ENCODE assay signal across 8 mouse cellular contexts in genomic region chr10:80431570-80432386, GRCm38 (mm10). TPM values are rescaled to one million over a fixed set of nuclear protein-coding genes. Genes with fewer than 3 reads are reported as not detected.
DNase-seq lines count a peak whose midpoint lies in the region; ATAC-seq lines count a peak whose summit lies in the region.

No protein-coding gene starts in this region.

- DNase-seq in cerebellum, adult 9-11 months: peak; percentile 66
- DNase-seq in cerebellum, postnatal 14 days: no peak
- DNase-seq in A20 (ENCODE audit: low read depth, low spot score): peak; percentile 78
- DNase-seq in forebrain, embryonic 11.5 days (ENCODE audit: low spot score): no peak
- DNase-seq in gastrocnemius, postnatal 10 days: no peak

- no peak for ATAC-seq in forebrain, embryonic 11.5 days (replicated peaks; ENCODE audit: low FRiP score)
- no peak for ATAC-seq in limb, embryonic 13.5 days (ENCODE audit: low FRiP score, low read depth)
- ATAC-seq in stomach, embryonic 15.5 days (ENCODE audit: insufficient read depth, low FRiP score, low read depth): no peak
- no peak for ATAC-seq in megakaryocyte-erythroid progenitor cell, adult 5-6 weeks (replicated peaks; ENCODE audit: low FRiP score, low TSS enrichment, poor library complexity, severe bottlenecking)

- no peaks in the 10 kb centered on the region for H3K27me3 ChIP-seq in forebrain, embryonic 11.5 days (ENCODE audit: control insufficient read depth, insufficient read depth, low read length)
- no peaks in the 10 kb centered on the region; the same call in 1 of the 2 replicates for H3K27me3 ChIP-seq in limb, embryonic 13.5 days
- no peaks in the 10 kb centered on the region for H3K27me3 ChIP-seq in stomach, embryonic 15.5 days (replicated peaks)

- H3K9ac ChIP-seq in forebrain, embryonic 11.5 days (ENCODE audit: low read length): peak overlapping the region; percentile 100
- H3K9ac ChIP-seq in limb, embryonic 13.5 days: peak overlapping the region; percentile 99
- peak overlapping the region; percentile 99 for H3K9ac ChIP-seq in stomach, embryonic 15.5 days

- peak overlapping the region; percentile 94; the same call in 1 of the 2 replicates for H3K27ac ChIP-seq in forebrain, embryonic 11.5 days (ENCODE audit: low read depth, low read length)
- peak overlapping the region; percentile 92; the same call in 1 of the 2 replicates for H3K27ac ChIP-seq in limb, embryonic 13.5 days
- peak overlapping the region; percentile 93 for H3K27ac ChIP-seq in stomach, embryonic 15.5 days

- H3K4me1 ChIP-seq in forebrain, embryonic 11.5 days (replicated peaks; ENCODE audit: control insufficient read depth, insufficient read depth, low read length): peaks cover 13% of the 10 kb centered on the region; the same call in 1 of the 2 replicates
- peaks cover 28% of the 10 kb centered on the region for H3K4me1 ChIP-seq in limb, embryonic 13.5 days
- H3K4me1 ChIP-seq in stomach, embryonic 15.5 days: peaks cover 33% of the 10 kb centered on the region

- WGBS in forebrain, embryonic 11.5 days: 25% methylated on average over 16 of the region's 16 CpGs
- 9% methylated on average over 16 of the region's 16 CpGs for WGBS in limb, embryonic 13.5 days
- WGBS in stomach, embryonic 15.5 days: 16% methylated on average over 16 of the region's 16 CpGs

- peak overlapping the region; percentile 74 for H3K4me2 ChIP-seq in forebrain, embryonic 11.5 days (ENCODE audit: low read depth, low read length, severe bottlenecking)
- peak overlapping the region; percentile 90 for H3K4me2 ChIP-seq in limb, embryonic 13.5 days (replicated peaks)
- peak overlapping the region; percentile 83 for H3K4me2 ChIP-seq in stomach, embryonic 15.5 days

- peaks cover 23% of the 10 kb centered on the region for H3K36me3 ChIP-seq in forebrain, embryonic 11.5 days (ENCODE audit: control insufficient read depth, insufficient read depth, low read length)
- peaks cover 45% of the 10 kb centered on the region for H3K36me3 ChIP-seq in limb, embryonic 13.5 days
- peaks cover 29% of the 10 kb centered on the region for H3K36me3 ChIP-seq in stomach, embryonic 15.5 days

- no peaks in the 10 kb centered on the region for H3K9me3 ChIP-seq in forebrain, embryonic 11.5 days (ENCODE audit: control insufficient read depth, low read length)
- H3K9me3 ChIP-seq in limb, embryonic 13.5 days: no peaks in the 10 kb centered on the region
- H3K9me3 ChIP-seq in stomach, embryonic 15.5 days: no peaks in the 10 kb centered on the region

- H3K4me3 ChIP-seq in forebrain, embryonic 11.5 days (ENCODE audit: low read depth, low read length): peak overlapping the region; percentile 98
- peak overlapping the region; percentile 95 for H3K4me3 ChIP-seq in limb, embryonic 13.5 days
- H3K4me3 ChIP-seq in stomach, embryonic 15.5 days (replicated peaks): peak overlapping the region; percentile 98

RNA-seq across cellular contexts. Expression of gene Tcf3, which starts 1.7 kb away (rescaled TPM):
- 237 and 256 TPM in 2 replicates for polyA plus RNA-seq in forebrain, embryonic 11.5 days (2014; fragmentation: Nextera tagmentation; extraction: Ambion mirVana)
- polyA plus RNA-seq in limb, embryonic 13.5 days (2015; fragmentation: Nextera tagmentation; extraction: Ambion mirVana): 153 and 157 TPM in 2 replicates
- 88.9 and 100 TPM in 2 replicates for polyA plus RNA-seq in stomach, embryonic 15.5 days (2015; fragmentation: Nextera tagmentation; extraction: Ambion mirVana)
- 10 to 100 TPM; 33.0 to 43.2 TPM for total RNA-seq in gastrocnemius, postnatal 10 days (2021)
- 154 and 175 TPM in 2 replicates for total RNA-seq in megakaryocyte-erythroid progenitor cell, adult 5-6 weeks (2014; fragmentation: Nextera tagmentation)
- total RNA-seq in megakaryocyte-erythroid progenitor cell, adult 5-6 weeks (2017): 57.9 and 99.8 TPM in 2 replicates

RNA-seq across cellular contexts. Expression of gene Uqcr11, which starts 25.1 kb away (rescaled TPM):
- polyA plus RNA-seq in forebrain, embryonic 11.5 days (2014; fragmentation: Nextera tagmentation; extraction: Ambion mirVana): 430 and 504 TPM in 2 replicates
- 443 and 459 TPM in 2 replicates for polyA plus RNA-seq in limb, embryonic 13.5 days (2015; fragmentation: Nextera tagmentation; extraction: Ambion mirVana)
- polyA plus RNA-seq in stomach, embryonic 15.5 days (2015; fragmentation: Nextera tagmentation; extraction: Ambion mirVana): 724 and 753 TPM in 2 replicates
- total RNA-seq in gastrocnemius, postnatal 10 days (2021): 100 to 1,000 TPM; 725 to 806 TPM
- 485 and 702 TPM in 2 replicates for total RNA-seq in megakaryocyte-erythroid progenitor cell, adult 5-6 weeks (2014; fragmentation: Nextera tagmentation)
- total RNA-seq in megakaryocyte-erythroid progenitor cell, adult 5-6 weeks (2017): 241 and 254 TPM in 2 replicates

RNA-seq across cellular contexts. Expression of gene Mbd3, which starts 32.4 kb away (rescaled TPM):
- 276 and 322 TPM in 2 replicates for polyA plus RNA-seq in forebrain, embryonic 11.5 days (2014; fragmentation: Nextera tagmentation; extraction: Ambion mirVana)
- polyA plus RNA-seq in limb, embryonic 13.5 days (2015; fragmentation: Nextera tagmentation; extraction: Ambion mirVana): 276 and 288 TPM in 2 replicates
- 204 and 216 TPM in 2 replicates for polyA plus RNA-seq in stomach, embryonic 15.5 days (2015; fragmentation: Nextera tagmentation; extraction: Ambion mirVana)
- 100 to 1,000 TPM; 107 to 120 TPM for total RNA-seq in gastrocnemius, postnatal 10 days (2021)
- total RNA-seq in megakaryocyte-erythroid progenitor cell, adult 5-6 weeks (2014; fragmentation: Nextera tagmentation): 105 and 113 TPM in 2 replicates
- 80.0 and 93.8 TPM in 2 replicates for total RNA-seq in megakaryocyte-erythroid progenitor cell, adult 5-6 weeks (2017)

RNA-seq across cellular contexts. Expression of gene Mex3d, which starts 44.3 kb away (rescaled TPM):
- polyA plus RNA-seq in forebrain, embryonic 11.5 days (2014; fragmentation: Nextera tagmentation; extraction: Ambion mirVana): 13.3 and 15.9 TPM in 2 replicates
- polyA plus RNA-seq in limb, embryonic 13.5 days (2015; fragmentation: Nextera tagmentation; extraction: Ambion mirVana): 9.2 and 9.5 TPM in 2 replicates
- 7.8 and 8.7 TPM in 2 replicates for polyA plus RNA-seq in stomach, embryonic 15.5 days (2015; fragmentation: Nextera tagmentation; extraction: Ambion mirVana)
- 10 to 100 TPM in 1 of 2 experiments, 1 to 10 TPM in 1; 8.9 to 12.2 TPM for total RNA-seq in gastrocnemius, postnatal 10 days (2021)
- total RNA-seq in megakaryocyte-erythroid progenitor cell, adult 5-6 weeks (2014; fragmentation: Nextera tagmentation): 8.0 and 9.1 TPM in 2 replicates
- total RNA-seq in megakaryocyte-erythroid progenitor cell, adult 5-6 weeks (2017): 13.0 and 14.7 TPM in 2 replicates

Comparison
In these comparisons a context has a peak if more than half of its experiments do, and no peak if none do; other contexts are left out.
1. DNase-seq: peak in cerebellum, adult 9-11 months (single experiment) and A20 (single experiment); none in cerebellum, postnatal 14 days (0 of 2), forebrain, embryonic 11.5 days (single experiment) and gastrocnemius, postnatal 10 days (single experiment).
2. Peak in every context shown above with its lines, with median percentiles within 50 percentile points of each other: H3K27ac ChIP-seq, H3K4me2 ChIP-seq, H3K4me3 ChIP-seq and H3K9ac ChIP-seq.